Mouse (Mus musculus) liver, embryonic 15.5 days (tissue): ENCODE results near the gene Cenpp. TPM values are rescaled to one million over a fixed set of nuclear protein-coding genes. Genes with fewer than 3 reads are reported as not detected.
A peak's percentile ranks its signal among the peaks of the same experiment; 100 is the strongest.

Source experiments
- ATAC-seq: fragments of 200-750 bp; cut with Nextera tagmentation; 2 replicates; pipeline ENCODE4 v1.8.0; 2017; ENCODE audit warnings: moderate number of reproducible peaks, mild to moderate bottlenecking, moderate library complexity; ENCODE audit not compliant: insufficient read depth
- H3K27ac ChIP-seq: fragments of 300-500 bp; sonication (generic); replicated peaks from 2 replicates; pipeline ENCODE4 v1.5.1; 2015; ENCODE audit warnings: mild to moderate bottlenecking, inconsistent platforms
- H3K27me3 ChIP-seq: fragments of 300-500 bp; sonication (generic); 2 replicates; pipeline ENCODE4 v1.6.1; 2015; ENCODE audit warnings: mild to moderate bottlenecking, inconsistent platforms
- H3K36me3 ChIP-seq: fragments of 300-500 bp; sonication (generic); replicated peaks from 2 replicates; pipeline ENCODE4 v1.6.1; 2015; ENCODE audit warnings: moderate library complexity, mild to moderate bottlenecking, inconsistent platforms
- H3K4me1 ChIP-seq: fragments of 300-500 bp; sonication (generic); replicated peaks from 2 replicates; pipeline ENCODE4 v1.6.1; 2015; ENCODE audit warnings: inconsistent platforms
- H3K4me2 ChIP-seq: fragments of 300-500 bp; sonication (generic); 2 replicates; pipeline ENCODE4 v1.6.1; 2015; ENCODE audit warnings: moderate library complexity, mild to moderate bottlenecking, inconsistent platforms
- H3K4me3 ChIP-seq: fragments of 300-500 bp; sonication (generic); replicated peaks from 2 replicates; pipeline ENCODE4 v1.5.1; 2015; ENCODE audit warnings: mild to moderate bottlenecking, inconsistent platforms
- H3K9ac ChIP-seq: fragments of 300-500 bp; sonication (generic); 2 replicates; pipeline ENCODE4 v1.6.1; 2015; ENCODE audit warnings: moderate library complexity, mild to moderate bottlenecking, inconsistent platforms
- H3K9me3 ChIP-seq: fragments of 300-500 bp; sonication (generic); replicated peaks from 2 replicates; pipeline ENCODE4 v1.6.1; 2016; ENCODE audit warnings: inconsistent platforms
- WGBS: fragments of 180-500 bp; shearing (Covaris S2); methylation state at CpG from one replicate; pipeline ENCODE4 v1.1.7; 2015; ENCODE audit warnings: mixed read lengths; ENCODE audit not compliant: insufficient replicate concordance; 5-methylcytosine and 5-hydroxymethylcytosine counted together
- polyA plus RNA-seq: library from polyadenylated mRNA; unstranded; fragments of >200 nt; fragmentation: Nextera tagmentation; extraction: Ambion mirVana; gene quantifications from 2 replicates; pipeline ENCODE4 v1.2.1, GENCODE M21; 2015

Gene Cenpp
- polyA plus RNA-seq, 1 experiment from 2014 or later, result 22.7 TPM

DNA sequence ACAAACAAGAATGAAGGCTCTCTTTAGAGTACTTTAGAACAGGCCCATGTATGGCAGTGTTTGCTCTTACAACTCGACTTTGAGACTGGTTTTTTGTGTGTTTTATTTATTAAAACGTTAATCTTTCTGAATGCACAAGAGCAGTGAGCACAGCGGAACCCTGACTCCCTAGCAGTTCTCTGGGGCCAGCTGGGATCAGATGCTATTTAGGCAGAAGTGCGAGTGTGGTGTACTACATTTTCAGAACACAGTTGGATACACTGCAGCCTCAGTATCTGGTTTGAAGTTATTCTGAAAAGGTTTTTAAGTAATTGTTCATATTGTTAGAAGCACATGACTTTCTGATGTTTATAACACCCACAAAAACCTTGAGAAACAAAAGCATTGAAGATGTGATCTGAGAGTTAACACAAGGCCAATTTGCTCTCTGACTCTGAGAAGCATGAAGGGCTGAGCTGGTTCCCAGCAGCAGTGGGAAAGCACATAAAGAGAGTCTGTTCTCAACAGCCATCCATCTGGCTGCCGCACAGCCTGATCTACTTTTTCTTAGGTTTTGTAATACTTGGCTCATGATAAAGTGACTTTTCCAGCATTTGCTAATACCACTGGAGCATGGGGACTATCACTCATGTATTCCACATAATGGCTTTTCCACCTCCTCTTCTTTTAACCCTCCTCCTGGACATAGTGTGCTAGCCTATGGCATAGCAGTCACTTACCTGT lies 191.7 kb downstream of the Cenpp start:
- Histone ChIP-seq H3K9ac (no peak overlapping the region), H3K4me2 (no peak overlapping the region), H3K4me1 (peaks cover 3% of the 10 kb centered on the region; the same call in 1 of the 2 replicates), H3K4me3 (no peak overlapping the region), H3K9me3 (no peaks in the 10 kb centered on the region), H3K36me3 (peaks cover 72% of the 10 kb centered on the region), H3K27ac (no peak overlapping the region), H3K27me3 (no peaks in the 10 kb centered on the region)
- WGBS, result 73% methylated on average over 5 of the region's 5 CpGs
- ATAC-seq, result no peak

DNA sequence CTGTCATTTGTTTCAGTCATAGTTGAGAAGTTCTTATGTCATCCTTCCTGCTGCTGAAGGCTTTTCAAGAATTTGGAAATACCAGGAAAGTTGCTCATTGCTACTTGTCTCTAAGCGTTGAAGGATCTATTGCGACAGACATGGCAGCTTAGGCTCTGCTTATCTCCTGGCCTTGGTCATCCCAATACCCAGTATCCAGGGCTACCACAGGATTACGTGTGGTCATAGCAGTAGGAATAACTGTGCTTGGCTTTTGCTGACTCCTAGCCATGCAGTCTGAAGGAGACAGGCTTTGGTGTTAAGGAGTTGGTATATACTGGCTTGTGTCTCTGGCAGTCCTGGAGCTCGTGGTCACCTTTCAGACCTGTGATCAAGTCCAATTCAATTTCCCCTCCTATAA lies 192.3 kb downstream of the Cenpp start:
- Histone ChIP-seq H3K27ac (no peak overlapping the region), H3K9ac (no peak overlapping the region), H3K4me3 (no peak overlapping the region)

DNA sequence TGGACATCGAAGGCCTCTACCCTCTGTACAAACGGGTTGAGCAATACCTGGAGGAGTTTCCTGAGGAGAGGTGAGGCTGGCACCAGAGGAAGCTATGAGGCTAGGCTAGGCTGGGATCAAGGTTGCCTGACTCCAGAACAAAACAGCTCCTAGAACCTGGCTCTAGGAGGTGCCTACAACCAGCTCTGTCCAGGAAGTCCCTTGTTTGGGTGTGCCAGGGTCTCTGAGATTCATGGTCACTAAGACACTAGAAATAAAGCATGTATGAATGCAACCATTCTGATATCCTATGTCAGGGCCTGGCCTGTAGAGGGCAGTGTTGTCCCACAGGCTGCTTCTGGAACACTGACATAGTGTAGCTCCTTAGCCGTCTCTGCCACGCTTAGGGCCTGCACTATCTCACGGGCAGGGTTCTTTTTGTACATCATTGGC lies 203.3 kb downstream of the Cenpp start:
- peak; percentile 49; the same call in 1 of the 2 replicates for ATAC-seq
- WGBS, result 32% methylated on average over 5 of the region's 5 CpGs
- H3K4me1 ChIP-seq, result no peaks in the 10 kb centered on the region; the same call in 1 of the 2 replicates
- no peak overlapping the region for H3K4me3 ChIP-seq
- no peak overlapping the region for H3K4me2 ChIP-seq
- H3K9me3 ChIP-seq, result no peaks in the 10 kb centered on the region
- H3K9ac ChIP-seq, result no peak overlapping the region
- H3K36me3 ChIP-seq, result peaks cover 38% of the 10 kb centered on the region
- no peaks in the 10 kb centered on the region for H3K27me3 ChIP-seq
- H3K27ac ChIP-seq, result no peak overlapping the region

More for the DNA sequence above, 192.3 kb downstream of the Cenpp start:
- ATAC-seq, result no peak
- no peaks in the 10 kb centered on the region for H3K9me3 ChIP-seq
- H3K4me2 ChIP-seq, result no peak overlapping the region
- peaks cover 67% of the 10 kb centered on the region for H3K36me3 ChIP-seq
- no peaks in the 10 kb centered on the region for H3K4me1 ChIP-seq
- no peaks in the 10 kb centered on the region for H3K27me3 ChIP-seq
- WGBS, result 71% methylated on average over 4 of the region's 4 CpGs

DNA sequence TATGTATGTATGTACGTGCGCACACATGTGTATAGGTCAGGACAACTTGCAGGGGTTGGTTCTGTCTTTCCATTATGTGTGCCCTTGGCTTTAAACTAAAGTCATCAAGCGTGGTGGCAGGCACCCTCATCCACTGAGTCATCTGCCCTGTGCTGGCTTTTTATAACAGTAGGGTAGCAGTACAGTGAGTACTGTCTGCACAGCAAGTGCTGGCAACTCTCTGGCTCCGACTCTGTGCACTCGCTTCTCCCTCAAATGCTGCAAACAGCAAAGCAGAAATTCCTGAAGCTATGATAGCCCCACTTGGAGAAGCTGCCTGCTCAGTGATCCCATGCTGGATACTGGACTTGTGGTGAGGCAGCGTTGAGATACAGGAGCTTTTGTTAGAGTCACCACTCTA lies 208.1 kb downstream of the Cenpp start:
- H3K9ac ChIP-seq, result no peak overlapping the region
- H3K4me2 ChIP-seq, result no peak overlapping the region
- H3K36me3 ChIP-seq, result peaks cover 24% of the 10 kb centered on the region
- WGBS, result 82% methylated on average over 6 of the region's 6 CpGs
- H3K4me3 ChIP-seq, result no peak overlapping the region
- H3K4me1 ChIP-seq, result no peaks in the 10 kb centered on the region
- no peaks in the 10 kb centered on the region for H3K9me3 ChIP-seq
- H3K27ac ChIP-seq, result no peak overlapping the region
- no peaks in the 10 kb centered on the region for H3K27me3 ChIP-seq
- no peak for ATAC-seq

DNA sequence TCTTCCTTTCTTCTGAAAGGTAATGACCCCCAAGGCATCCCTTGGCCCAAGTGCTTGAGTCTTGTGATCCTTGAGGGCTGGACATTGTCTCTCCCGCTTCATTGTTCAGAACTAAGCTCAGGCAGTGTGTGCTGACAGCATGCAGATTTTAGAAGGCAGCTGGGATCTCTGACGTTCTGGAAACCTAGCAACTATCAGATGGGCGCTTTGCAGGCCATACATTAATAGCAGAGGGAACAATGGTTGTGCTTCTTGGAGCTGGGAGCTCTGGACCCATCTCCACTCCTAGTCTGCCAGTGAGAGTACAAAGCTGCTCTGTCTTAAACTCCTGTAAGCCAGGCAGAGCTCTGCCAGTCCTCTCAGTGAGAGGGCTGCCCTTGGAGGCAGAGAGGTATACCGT lies 216.4 kb downstream of the Cenpp start:
- Histone ChIP-seq H3K4me3 (no peak overlapping the region), H3K27ac (no peak overlapping the region), H3K4me2 (no peak overlapping the region), H3K27me3 (no peaks in the 10 kb centered on the region), H3K36me3 (peaks cover 40% of the 10 kb centered on the region), H3K9me3 (no peaks in the 10 kb centered on the region), H3K9ac (no peak overlapping the region), H3K4me1 (no peaks in the 10 kb centered on the region)
- ATAC-seq, result no peak
- WGBS, result 69% methylated on average over 4 of the region's 4 CpGs

DNA sequence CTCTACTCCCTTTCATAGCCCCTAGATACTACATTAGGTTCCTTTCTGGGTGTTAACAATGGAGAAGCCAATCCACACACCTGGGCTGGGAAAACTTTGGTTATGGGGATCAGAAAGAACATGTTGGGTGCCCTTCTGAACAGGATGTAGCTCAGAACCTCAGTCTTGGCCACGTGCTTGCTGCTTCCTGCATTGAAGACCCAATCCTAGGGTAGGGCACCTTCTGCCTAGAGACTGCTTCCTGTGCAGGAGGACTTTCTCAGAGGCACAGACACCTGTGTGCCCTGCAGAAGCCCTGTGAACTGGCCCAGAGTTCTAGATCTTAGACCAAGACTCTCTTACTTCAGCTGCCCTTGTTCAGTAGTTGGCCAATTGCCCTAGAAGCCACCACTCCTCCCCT lies 216.8 kb downstream of the Cenpp start:
- Histone ChIP-seq H3K4me3 (no peak overlapping the region), H3K4me1 (no peaks in the 10 kb centered on the region), H3K36me3 (peaks cover 40% of the 10 kb centered on the region), H3K27me3 (no peaks in the 10 kb centered on the region), H3K9me3 (no peaks in the 10 kb centered on the region), H3K9ac (no peak overlapping the region), H3K27ac (no peak overlapping the region), H3K4me2 (no peak overlapping the region)
- WGBS, result 39% methylated on average over 1 of the region's 1 CpGs
- no peak for ATAC-seq

DNA sequence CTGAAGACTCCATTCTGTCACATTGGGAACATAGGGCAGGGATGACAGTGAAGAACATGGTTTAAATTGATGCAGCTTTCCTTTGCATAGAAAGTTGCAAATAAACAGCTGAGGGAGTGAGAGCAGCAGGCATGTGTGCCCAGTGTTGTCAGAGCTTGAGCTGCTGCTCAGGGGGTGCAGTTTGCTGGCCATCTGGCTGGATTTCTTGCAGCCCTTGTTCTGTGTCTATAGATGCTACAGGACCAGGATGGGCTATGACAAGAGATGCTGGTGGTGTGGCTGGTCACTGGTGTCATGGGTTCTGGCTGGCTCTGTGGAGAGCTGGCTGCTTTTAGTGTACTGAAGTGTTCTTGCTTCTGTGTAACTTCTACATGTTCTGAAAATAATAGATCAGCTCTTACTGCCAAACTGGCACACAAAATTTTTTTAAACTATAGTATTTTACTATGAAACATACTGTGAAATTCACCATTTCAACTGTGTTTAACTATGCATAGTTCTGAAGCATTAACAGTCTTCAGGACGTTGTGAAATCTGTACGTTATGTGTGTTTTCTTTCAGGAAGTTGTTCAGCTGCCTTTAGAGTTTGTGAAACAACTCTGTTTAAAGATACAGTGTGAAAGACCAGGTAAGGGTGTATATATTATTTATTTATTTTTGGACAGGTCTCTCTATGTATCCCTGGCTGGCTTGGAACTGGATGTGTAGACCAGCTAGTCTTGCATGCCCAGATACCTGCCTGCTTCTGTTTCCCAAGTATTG lies 219.1 kb downstream of the Cenpp start:
- Histone ChIP-seq H3K27me3 (no peaks in the 10 kb centered on the region), H3K9ac (no peak overlapping the region), H3K4me1 (0 out of 2 replicates have a peak, but pooled peaks cover 4% of the 10 kb centered on the region), H3K9me3 (no peaks in the 10 kb centered on the region), H3K4me3 (no peak overlapping the region), H3K4me2 (no peak overlapping the region), H3K27ac (no peak overlapping the region), H3K36me3 (peaks cover 40% of the 10 kb centered on the region)
- no peak for ATAC-seq
- 63% methylated on average over 2 of the region's 2 CpGs for WGBS

DNA sequence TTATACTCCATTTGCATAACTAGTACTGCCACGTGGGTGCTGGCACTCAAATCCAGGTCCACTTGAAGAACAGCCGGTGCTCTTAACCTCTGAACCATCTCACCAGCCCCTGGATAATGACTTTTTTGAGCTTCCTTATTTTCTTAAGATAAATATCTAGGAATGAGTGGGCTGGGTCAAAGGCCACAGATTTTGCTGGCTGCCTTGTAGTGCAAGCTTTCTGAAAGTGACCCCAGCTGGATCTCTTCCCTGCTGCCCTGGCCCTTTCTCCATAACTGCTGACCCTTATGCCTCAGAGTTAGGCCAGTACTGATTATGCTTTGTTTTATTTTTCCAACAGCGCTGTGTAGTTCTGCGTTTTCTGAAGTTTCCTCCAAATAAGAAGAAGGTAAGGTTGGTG lies 222.1 kb downstream of the Cenpp start:
- Histone ChIP-seq H3K4me3 (no peak overlapping the region), H3K27me3 (no peaks in the 10 kb centered on the region), H3K9ac (no peak overlapping the region), H3K27ac (no peak overlapping the region), H3K9me3 (no peaks in the 10 kb centered on the region), H3K36me3 (peaks cover 27% of the 10 kb centered on the region), H3K4me2 (no peak overlapping the region), H3K4me1 (peaks cover 15% of the 10 kb centered on the region)
- WGBS, result 64% methylated on average over 4 of the region's 4 CpGs
- no peak for ATAC-seq

DNA sequence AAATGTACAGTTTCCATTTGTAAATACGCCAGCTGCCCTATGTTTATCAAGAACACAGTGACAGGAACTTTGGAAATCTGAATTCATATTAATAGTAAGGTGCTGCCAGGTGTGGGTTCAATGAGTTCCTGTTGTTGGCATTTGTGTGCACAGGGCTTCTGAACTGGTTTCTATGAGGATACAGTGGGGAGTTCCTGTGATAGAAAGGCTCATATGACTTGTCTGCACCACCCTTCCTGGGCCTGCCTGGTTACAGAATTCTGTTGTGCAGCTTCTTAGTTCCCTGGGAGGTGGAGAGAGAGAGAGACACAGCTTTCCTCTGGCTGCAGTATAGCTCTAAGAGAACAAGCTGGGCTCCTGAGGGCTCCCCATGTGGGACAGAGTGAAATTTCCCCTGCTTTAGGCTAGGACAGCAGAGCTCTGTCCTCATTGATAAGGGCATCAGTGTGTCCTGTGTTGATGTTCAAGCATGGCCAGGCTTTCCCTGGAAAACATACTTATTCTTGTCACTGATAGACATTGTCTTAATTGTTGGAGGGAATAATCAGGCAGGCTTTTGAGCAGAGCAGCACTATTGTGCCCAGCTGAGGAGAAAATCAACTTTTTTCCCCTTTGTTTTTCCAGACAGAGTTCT lies 224.4 kb downstream of the Cenpp start:
- Histone ChIP-seq H3K4me2 (no peak overlapping the region), H3K9me3 (no peaks in the 10 kb centered on the region), H3K4me1 (peaks cover 26% of the 10 kb centered on the region), H3K9ac (no peak overlapping the region), H3K27ac (no peak overlapping the region), H3K4me3 (no peak overlapping the region), H3K27me3 (no peaks in the 10 kb centered on the region), H3K36me3 (peaks cover 17% of the 10 kb centered on the region)
- 64% methylated on average over 1 of the region's 1 CpGs for WGBS
- no peak for ATAC-seq

DNA sequence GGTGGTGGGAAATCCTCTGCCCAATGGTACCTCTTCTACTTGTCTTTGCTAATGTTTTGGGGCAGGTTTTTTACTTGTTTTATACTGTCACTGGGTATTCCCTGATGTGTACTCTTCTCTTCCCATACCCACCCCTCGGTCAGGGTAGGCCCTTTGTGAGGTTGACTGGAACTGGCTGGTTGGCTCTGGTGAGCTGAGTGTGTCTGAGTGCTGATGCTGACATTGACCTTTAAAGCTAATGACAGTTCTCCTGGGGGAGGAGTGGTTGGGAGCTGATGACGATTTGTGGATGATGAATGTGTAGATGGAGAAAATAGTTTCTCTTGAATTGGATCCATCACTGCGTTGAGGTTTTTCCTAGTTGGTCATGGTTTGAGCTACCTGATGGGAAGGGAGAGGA lies 225.8 kb downstream of the Cenpp start:
- peaks cover 41% of the 10 kb centered on the region for H3K4me1 ChIP-seq
- 0 out of 2 replicates have a peak, but pooled peaks cover 6% of the 10 kb centered on the region for H3K36me3 ChIP-seq
- no peaks in the 10 kb centered on the region for H3K27me3 ChIP-seq
- no peaks in the 10 kb centered on the region for H3K9me3 ChIP-seq
- H3K4me3 ChIP-seq, result no peak overlapping the region
- 71% methylated on average over 3 of the region's 3 CpGs for WGBS
- no peak overlapping the region for H3K9ac ChIP-seq
- ATAC-seq, result no peak
- no peak overlapping the region for H3K4me2 ChIP-seq
- H3K27ac ChIP-seq, result no peak overlapping the region

DNA sequence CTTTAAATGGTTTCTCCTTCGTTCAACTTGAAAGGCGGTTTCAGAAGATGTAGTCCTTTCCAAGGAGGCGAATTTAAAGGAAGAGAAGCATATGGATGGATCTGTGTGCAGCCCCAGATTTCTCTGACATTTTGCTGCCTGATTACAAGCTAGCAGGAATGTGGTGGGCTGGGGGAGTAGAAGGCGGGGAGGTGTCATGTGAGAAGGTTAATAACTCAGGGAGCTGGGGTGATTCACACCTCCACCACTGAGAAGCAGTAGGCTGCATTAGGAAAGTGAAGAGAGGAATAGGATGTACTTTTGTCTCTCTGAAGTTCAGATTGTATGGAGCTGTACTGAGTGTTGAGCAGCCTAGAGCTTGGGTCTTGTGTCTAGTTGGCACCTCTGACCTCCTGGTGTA lies 230.6 kb downstream of the Cenpp start:
- H3K36me3 ChIP-seq, result no peaks in the 10 kb centered on the region
- peaks cover 47% of the 10 kb centered on the region for H3K4me1 ChIP-seq
- peak overlapping the region; percentile 95 for H3K4me2 ChIP-seq
- peak overlapping the region; percentile 80 for H3K9ac ChIP-seq
- WGBS, result 9% methylated on average over 4 of the region's 4 CpGs
- H3K27ac ChIP-seq, result no peak overlapping the region
- peak overlapping the region; percentile 83 for H3K4me3 ChIP-seq
- H3K27me3 ChIP-seq, result no peaks in the 10 kb centered on the region
- ATAC-seq, result no peak
- no peaks in the 10 kb centered on the region for H3K9me3 ChIP-seq
